Mouse (Mus musculus) lung, postnatal 4 days (tissue): ENCODE data around the gene Prl3b1.

Source experiments
- DNase-seq, 2 experiments: peaks; one replicate each; pipeline ENCODE4 v3.0.0; 2021

Prl3b1 gene

GRCm38 (mm10) chr13:27241547-27241946 lies at the start of gene Prl3b1:
Gene Prl3b1, plus strand, starts transcription at chr13:27241847.
- DNase-seq, result no peak

GRCm38 (mm10) chr13:27196359-27196758 lies 45.3 kb upstream of the Prl3b1 start, which contains the start of gene Prl3c1:
Gene Prl3c1, plus strand, starts transcription at chr13:27196659.
- no peak for DNase-seq

DNA sequence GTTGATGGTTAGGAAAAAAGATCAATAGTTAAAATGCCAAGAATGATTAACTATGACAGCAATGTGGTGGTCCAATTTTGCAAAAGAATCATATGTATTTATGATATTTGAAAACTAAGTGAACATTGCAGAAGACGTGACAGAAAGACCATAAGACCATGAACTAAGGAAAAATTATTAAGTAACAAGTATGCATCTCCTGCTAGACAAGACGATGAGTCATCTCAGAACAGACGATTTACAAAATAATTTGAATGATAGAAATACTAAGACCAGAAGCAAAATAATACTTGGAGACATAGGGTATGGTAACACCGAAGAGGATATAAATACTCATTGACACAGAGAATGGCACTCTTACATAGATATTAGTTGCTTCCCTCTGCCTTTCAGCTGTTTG lies 17.5 kb downstream of the Prl3b1 start, which contains the start of gene Prl3a1:
Gene Prl3a1, plus strand, starts transcription at position 301 of the 400 bp plus-strand sequence.
- no peak for DNase-seq
